ENCODE assay signal across 8 mouse cellular contexts in the genomic region with DNA sequence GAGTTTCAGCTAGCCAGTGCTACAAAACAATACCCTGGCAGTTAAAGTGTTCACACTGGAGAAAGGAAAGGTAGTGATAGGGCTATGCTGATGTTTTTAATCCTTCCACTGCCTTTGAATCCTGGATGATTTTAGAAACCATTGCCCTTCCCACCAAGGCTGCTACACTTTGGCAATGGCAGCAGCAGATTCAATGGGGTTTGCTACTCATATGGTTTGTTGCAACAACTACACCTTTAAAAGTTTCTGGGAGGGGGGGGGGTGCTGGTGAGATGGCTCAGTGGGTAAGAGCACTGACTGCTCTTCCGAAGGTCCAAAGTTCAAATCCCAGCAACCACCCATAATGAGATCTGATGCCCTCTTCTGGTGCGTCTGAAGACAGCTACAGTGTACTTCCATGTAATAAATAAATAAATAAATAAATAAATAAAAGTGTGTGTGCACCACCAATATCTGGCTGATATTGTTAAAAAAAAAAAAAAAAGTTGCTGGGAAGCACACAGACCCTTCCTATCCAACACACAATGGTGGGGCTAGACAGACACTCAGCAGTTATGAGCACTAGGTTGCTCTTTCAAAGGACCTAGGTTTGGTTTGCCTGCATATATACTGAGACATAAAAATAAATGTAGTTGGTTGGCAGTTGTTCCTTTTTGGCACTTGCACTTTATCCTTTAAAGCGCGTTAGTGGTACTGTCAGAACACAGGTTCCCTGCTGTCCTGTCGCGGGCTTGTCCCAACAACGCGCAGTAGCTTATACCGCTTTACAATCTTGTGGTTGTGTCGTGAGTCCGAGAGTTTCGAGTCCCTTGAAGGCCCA. TPM values are rescaled to one million over a fixed set of nuclear protein-coding genes. Genes with fewer than 3 reads are reported as not detected.
DNase-seq lines count a peak whose midpoint lies in the region; ATAC-seq lines count a peak whose summit lies in the region.

No protein-coding gene starts in this region.

- 75% methylated on average over 12 of the region's 12 CpGs for WGBS in heart, embryonic 12.5 days
- WGBS in limb, embryonic 10.5 days, result 81% methylated on average over 12 of the region's 12 CpGs

- H3K9ac ChIP-seq in heart, embryonic 12.5 days, result no peak overlapping the region

- H3K27ac ChIP-seq in heart, embryonic 12.5 days (ENCODE audit: poor library complexity, severe bottlenecking), result no peak overlapping the region
- H3K27ac ChIP-seq in limb, embryonic 10.5 days, result no peak overlapping the region

- no peaks in the 10 kb centered on the region for H3K9me3 ChIP-seq in heart, embryonic 12.5 days (replicated peaks)
- no peaks in the 10 kb centered on the region for H3K9me3 ChIP-seq in limb, embryonic 10.5 days (replicated peaks)

- peak overlapping the region; percentile 74 for H3K4me2 ChIP-seq in heart, embryonic 12.5 days

- H3K4me3 ChIP-seq in heart, embryonic 12.5 days, result no peak overlapping the region; the same call in 1 of the 2 replicates
- H3K4me3 ChIP-seq in limb, embryonic 10.5 days, result peak overlapping the region; percentile 20

- peaks cover 62% of the 10 kb centered on the region for H3K36me3 ChIP-seq in heart, embryonic 12.5 days
- H3K36me3 ChIP-seq in limb, embryonic 10.5 days, result peaks cover 72% of the 10 kb centered on the region

- no peak for ATAC-seq in heart, embryonic 12.5 days (ENCODE audit: insufficient number of reproducible peaks, low FRiP score)
- no peak for ATAC-seq in megakaryocyte-erythroid progenitor cell, adult 5-6 weeks (replicated peaks; ENCODE audit: low FRiP score, low TSS enrichment, poor library complexity, severe bottlenecking)

- DNase-seq in cerebellum, adult 9-11 months, result peak; percentile 44
- DNase-seq in cerebellum, adult 11-12 months, result no peak
- peak; percentile 53 for DNase-seq in 416B (ENCODE audit: low read depth)
- no peak for DNase-seq in limb, embryonic 10.5 days (ENCODE audit: low spot score)
- DNase-seq in right cerebral cortex, adult 2 months (ENCODE audit: low spot score in 2 of 2), result no peak
- no peak for DNase-seq in adrenal gland, adult 8-10 months

- H3K4me1 ChIP-seq in heart, embryonic 12.5 days (replicated peaks), result peaks cover 13% of the 10 kb centered on the region
- H3K4me1 ChIP-seq in limb, embryonic 10.5 days, result peaks cover 12% of the 10 kb centered on the region

- no peaks in the 10 kb centered on the region for H3K27me3 ChIP-seq in heart, embryonic 12.5 days (replicated peaks)
- H3K27me3 ChIP-seq in limb, embryonic 10.5 days (ENCODE audit: low read depth, poor library complexity, severe bottlenecking), result no peaks in the 10 kb centered on the region

RNA-seq across cellular contexts. Expression of gene Pfdn5, which starts 1.1 kb away (rescaled TPM):
- polyA plus RNA-seq in heart, embryonic 12.5 days (2016; fragmentation: Nextera tagmentation; extraction: Ambion mirVana), result 267 and 273 TPM in 2 replicates
- 351 and 381 TPM in 2 replicates for polyA plus RNA-seq in limb, embryonic 10.5 days (2016; fragmentation: Nextera tagmentation; extraction: Ambion mirVana)
- total RNA-seq in megakaryocyte-erythroid progenitor cell, adult 5-6 weeks (2014; fragmentation: Nextera tagmentation), result 210 and 293 TPM in 2 replicates
- 214 and 318 TPM in 2 replicates for total RNA-seq in megakaryocyte-erythroid progenitor cell, adult 5-6 weeks (2017)
- 100 to 1,000 TPM; 440 to 517 (median 466) TPM for total RNA-seq in adrenal gland, adult 8-10 months (2022)

RNA-seq across cellular contexts. Expression of gene Myg1, which starts 6.6 kb away (rescaled TPM):
- polyA plus RNA-seq in heart, embryonic 12.5 days (2016; fragmentation: Nextera tagmentation; extraction: Ambion mirVana), result 58.8 and 60.7 TPM in 2 replicates
- 123 and 135 TPM in 2 replicates for polyA plus RNA-seq in limb, embryonic 10.5 days (2016; fragmentation: Nextera tagmentation; extraction: Ambion mirVana)
- total RNA-seq in megakaryocyte-erythroid progenitor cell, adult 5-6 weeks (2014; fragmentation: Nextera tagmentation), result 85.2 and 86.5 TPM in 2 replicates
- total RNA-seq in megakaryocyte-erythroid progenitor cell, adult 5-6 weeks (2017), result 60.8 and 73.8 TPM in 2 replicates
- total RNA-seq in adrenal gland, adult 8-10 months (2022), result 10 to 100 TPM; 65.4 to 96.8 (median 89.3) TPM

RNA-seq across cellular contexts. Expression of gene Aaas, which starts 25.7 kb away (rescaled TPM):
- 53.8 and 55.8 TPM in 2 replicates for polyA plus RNA-seq in heart, embryonic 12.5 days (2016; fragmentation: Nextera tagmentation; extraction: Ambion mirVana)
- 150 and 163 TPM in 2 replicates for polyA plus RNA-seq in limb, embryonic 10.5 days (2016; fragmentation: Nextera tagmentation; extraction: Ambion mirVana)
- 145 and 165 TPM in 2 replicates for total RNA-seq in megakaryocyte-erythroid progenitor cell, adult 5-6 weeks (2014; fragmentation: Nextera tagmentation)
- 179 and 207 TPM in 2 replicates for total RNA-seq in megakaryocyte-erythroid progenitor cell, adult 5-6 weeks (2017)
- total RNA-seq in adrenal gland, adult 8-10 months (2022), result 10 to 100 TPM; 15.6 to 31.6 (median 21.4) TPM

RNA-seq across cellular contexts. Expression of gene Espl1, which starts 28.8 kb away (rescaled TPM):
- polyA plus RNA-seq in heart, embryonic 12.5 days (2016; fragmentation: Nextera tagmentation; extraction: Ambion mirVana), result 24.0 and 26.1 TPM in 2 replicates
- 60.6 and 63.5 TPM in 2 replicates for polyA plus RNA-seq in limb, embryonic 10.5 days (2016; fragmentation: Nextera tagmentation; extraction: Ambion mirVana)
- 54.5 and 68.3 TPM in 2 replicates for total RNA-seq in megakaryocyte-erythroid progenitor cell, adult 5-6 weeks (2014; fragmentation: Nextera tagmentation)
- 16.6 and 40.6 TPM in 2 replicates for total RNA-seq in megakaryocyte-erythroid progenitor cell, adult 5-6 weeks (2017)
- 1 to 10 TPM; 1.4 to 5.3 (median 2.3) TPM for total RNA-seq in adrenal gland, adult 8-10 months (2022)

RNA-seq across cellular contexts. Expression of gene Sp7, which starts 42.1 kb away (rescaled TPM):
- polyA plus RNA-seq in heart, embryonic 12.5 days (2016; fragmentation: Nextera tagmentation; extraction: Ambion mirVana), result 0.34 and 0.58 TPM in 2 replicates
- polyA plus RNA-seq in limb, embryonic 10.5 days (2016; fragmentation: Nextera tagmentation; extraction: Ambion mirVana), result 1.6 and 1.8 TPM in 2 replicates
- total RNA-seq in megakaryocyte-erythroid progenitor cell, adult 5-6 weeks (2014; fragmentation: Nextera tagmentation), result not detected in 2 replicates
- not detected in 2 replicates for total RNA-seq in megakaryocyte-erythroid progenitor cell, adult 5-6 weeks (2017)
- under 1 TPM; 0.17 to 0.48 (median 0.33) TPM for total RNA-seq in adrenal gland, adult 8-10 months (2022)

Comparison
In these comparisons a context has a peak if more than half of its experiments do, and no peak if none do; other contexts are left out.
1. DNase-seq: peak in cerebellum, adult 9-11 months (single experiment) and 416B (single experiment); none in cerebellum, adult 11-12 months (single experiment), limb, embryonic 10.5 days (single experiment), right cerebral cortex, adult 2 months (0 of 2) and adrenal gland, adult 8-10 months (single experiment).
2. RNA of gene Aaas, which starts 25.7 kb away (total RNA-seq): 145 to 207 TPM in megakaryocyte-erythroid progenitor cell, adult 5-6 weeks; 15.6 to 31.6 TPM in adrenal gland, adult 8-10 months; every median in the first group is over 4 times any median in the second.